Mouse (Mus musculus): ENCODE measurements at regions not wholly inside any gene's neighbourhood (a gene's known extent, or its start where the extent isn't known, plus 50 kb on each side); places are given as distances from the start of the nearest gene placed in this dataset.

DNA sequence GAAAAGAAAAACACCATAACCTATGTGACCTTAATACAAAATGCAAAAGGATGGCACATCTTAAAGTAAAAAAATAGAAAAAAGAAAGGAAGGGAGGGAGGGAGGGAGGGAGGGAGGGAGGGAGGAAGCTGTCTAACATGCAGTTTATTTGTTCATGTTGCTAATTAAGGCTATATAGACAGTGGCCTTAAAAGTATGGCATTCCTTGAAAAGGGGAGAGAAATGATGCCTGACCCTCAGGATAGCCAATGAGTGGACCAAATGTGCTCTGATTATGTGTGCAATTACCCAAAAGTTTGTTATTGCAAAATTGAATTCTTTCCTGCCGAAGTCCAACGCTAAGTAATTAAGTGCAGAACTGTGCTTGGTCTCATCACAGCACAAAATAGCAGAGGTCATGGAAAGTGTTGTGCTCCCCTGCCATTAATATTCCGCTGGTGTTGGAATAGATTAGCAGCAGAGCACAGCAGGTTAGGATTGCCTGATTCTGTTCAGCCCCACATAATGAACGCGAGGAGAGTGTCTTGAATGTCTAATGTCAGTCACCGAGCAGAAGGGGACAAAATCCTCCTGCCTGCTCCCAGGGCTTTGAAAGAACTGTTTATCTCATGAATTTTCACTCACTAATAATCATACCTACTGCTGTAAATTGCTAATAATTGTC, 531.7 kb upstream of the Mctp2 start:
- WGBS, result 63% methylated on average over 6 of the region's 6 CpGs
- no peak overlapping the region for H3K27ac ChIP-seq (ENCODE audit: low read length)
- H3K4me2 ChIP-seq (ENCODE audit: low read depth, low read length), result no peak overlapping the region
- H3K4me3 ChIP-seq (ENCODE audit: low read length), result no peak overlapping the region
- no peak overlapping the region for H3K9ac ChIP-seq (ENCODE audit: low read length)
- H3K36me3 ChIP-seq (ENCODE audit: control insufficient read depth, insufficient read depth), result no peaks in the 10 kb centered on the region
- H3K9me3 ChIP-seq (replicated peaks; ENCODE audit: control insufficient read depth, low read length), result 0 out of 2 replicates have a peak, but pooled peaks cover 3% of the 10 kb centered on the region
- no peaks in the 10 kb centered on the region for H3K27me3 ChIP-seq (ENCODE audit: control insufficient read depth, insufficient read depth, low read length)
- H3K4me1 ChIP-seq (ENCODE audit: control insufficient read depth, insufficient read depth, low read length), result no peaks in the 10 kb centered on the region
- no peak for ATAC-seq (replicated peaks; ENCODE audit: extremely low read depth, insufficient read depth, low FRiP score)

DNA sequence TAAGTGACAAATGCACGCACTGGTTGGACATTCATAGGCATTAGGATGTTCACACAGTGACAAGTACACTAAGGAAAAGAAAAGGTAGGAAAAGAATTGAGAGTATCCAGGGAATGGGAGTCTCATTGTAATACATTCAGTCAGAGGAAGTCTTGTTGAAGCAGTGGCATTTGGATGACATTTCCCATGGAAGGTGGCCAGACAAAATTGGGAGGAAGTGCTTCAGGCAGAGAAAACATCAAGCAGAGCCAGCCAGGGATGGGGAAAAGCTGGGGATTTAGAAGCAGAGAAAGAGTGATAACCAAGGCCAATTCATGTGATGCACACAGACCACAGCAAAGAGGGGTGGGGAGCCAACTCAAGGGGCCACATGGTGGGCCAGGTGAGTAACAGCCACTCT, 524.0 kb upstream of the Rgma start:
- no peaks in the 10 kb centered on the region for H3K27me3 ChIP-seq (ENCODE audit: control insufficient read depth, insufficient read depth, low read length)

DNA sequence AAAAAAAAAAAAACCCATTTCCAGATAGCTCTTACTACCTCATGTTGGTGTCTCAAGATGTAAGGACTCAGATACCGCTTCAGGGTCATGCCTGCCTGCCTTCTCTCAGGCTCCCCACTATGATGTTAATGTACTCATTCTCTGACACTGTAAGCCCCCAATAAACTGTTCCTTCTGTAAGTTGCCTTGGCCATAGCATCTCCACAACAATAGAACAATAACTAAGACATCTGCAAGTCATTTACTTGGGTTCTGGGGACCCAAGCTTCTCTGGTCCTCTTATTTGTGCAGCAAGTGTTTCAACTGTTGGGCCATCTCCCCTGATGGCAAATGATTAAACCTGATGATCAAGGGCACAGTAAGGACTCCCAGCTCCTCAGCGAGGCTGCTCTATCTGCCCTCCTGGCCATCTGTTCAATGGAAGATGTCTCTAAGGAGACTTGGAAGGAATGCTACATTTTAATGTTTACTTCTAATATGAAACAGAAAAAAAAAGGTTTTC, 520.8 kb upstream of the Rgma start:
- no peak for ATAC-seq (replicated peaks; ENCODE audit: extremely low read depth, insufficient read depth, low FRiP score)
- Histone ChIP-seq H3K4me3 (ENCODE audit: low read length) (no peak overlapping the region), H3K4me1 (ENCODE audit: control insufficient read depth, insufficient read depth, low read length) (no peaks in the 10 kb centered on the region), H3K27ac (ENCODE audit: low read length) (no peak overlapping the region), H3K9ac (ENCODE audit: low read length) (no peak overlapping the region), H3K27me3 (ENCODE audit: control insufficient read depth, insufficient read depth, low read length) (no peaks in the 10 kb centered on the region), H3K4me2 (ENCODE audit: low read depth, low read length) (no peak overlapping the region), H3K9me3 (replicated peaks; ENCODE audit: control insufficient read depth, low read length) (no peaks in the 10 kb centered on the region), H3K36me3 (ENCODE audit: control insufficient read depth, insufficient read depth) (no peaks in the 10 kb centered on the region)
- 85% methylated on average over 2 of the region's 2 CpGs for WGBS

More for the DNA sequence above, 524.0 kb upstream of the Rgma start:
- H3K4me3 ChIP-seq (ENCODE audit: low read length), result no peak overlapping the region
- ATAC-seq (replicated peaks; ENCODE audit: extremely low read depth, insufficient read depth, low FRiP score), result no peak
- H3K4me2 ChIP-seq (ENCODE audit: low read depth, low read length), result no peak overlapping the region
- no peaks in the 10 kb centered on the region for H3K9me3 ChIP-seq (replicated peaks; ENCODE audit: control insufficient read depth, low read length)
- no peaks in the 10 kb centered on the region for H3K36me3 ChIP-seq (ENCODE audit: control insufficient read depth, insufficient read depth)
- 94% methylated on average over 1 of the region's 1 CpGs for WGBS
- H3K27ac ChIP-seq (ENCODE audit: low read length), result no peak overlapping the region
- H3K4me1 ChIP-seq (ENCODE audit: control insufficient read depth, insufficient read depth, low read length), result no peaks in the 10 kb centered on the region
- H3K9ac ChIP-seq (ENCODE audit: low read length), result no peak overlapping the region

DNA sequence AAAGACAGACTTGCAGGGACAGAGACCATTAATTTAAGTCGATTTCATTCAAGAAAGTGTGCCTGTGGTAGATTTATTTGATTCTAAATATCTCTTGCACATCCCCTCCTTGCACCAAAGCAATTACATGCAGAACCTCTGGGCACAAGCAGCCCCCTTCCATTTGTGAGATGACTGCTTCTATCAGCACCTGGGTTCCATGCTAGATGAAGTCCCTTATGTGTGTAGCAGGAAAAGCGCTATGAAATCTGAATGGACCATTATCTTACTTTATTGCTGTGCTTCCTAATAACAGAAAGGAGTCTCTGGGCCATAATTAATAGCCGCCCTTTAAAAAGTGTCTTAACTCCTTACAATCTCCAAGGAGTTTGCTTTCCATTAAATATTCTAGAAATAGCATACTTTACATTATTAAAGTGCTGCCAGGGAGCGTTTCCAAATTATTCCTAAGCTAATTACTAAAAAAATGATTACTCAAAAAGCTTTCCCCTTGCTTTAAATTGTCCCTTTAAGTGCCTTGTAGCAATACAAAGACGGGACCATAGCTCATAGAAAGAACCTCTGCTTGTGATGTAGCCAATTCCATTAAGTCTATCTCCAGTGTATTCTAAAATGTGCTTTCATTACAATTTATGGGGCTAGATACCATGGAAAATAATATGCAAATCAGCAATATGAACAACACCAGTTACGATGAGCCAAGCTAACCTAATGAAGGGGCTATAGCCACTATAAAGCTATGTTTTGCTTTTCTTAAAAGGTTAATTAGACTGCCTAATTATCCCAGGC, 508.1 kb upstream of the Rgma start:
- Histone ChIP-seq H3K4me3 (ENCODE audit: low read length) (no peak overlapping the region), H3K27me3 (ENCODE audit: control insufficient read depth, insufficient read depth, low read length) (no peaks in the 10 kb centered on the region), H3K4me1 (ENCODE audit: control insufficient read depth, insufficient read depth, low read length) (no peaks in the 10 kb centered on the region), H3K9me3 (replicated peaks; ENCODE audit: control insufficient read depth, low read length) (no peaks in the 10 kb centered on the region), H3K36me3 (ENCODE audit: control insufficient read depth, insufficient read depth) (no peaks in the 10 kb centered on the region), H3K9ac (ENCODE audit: low read length) (no peak overlapping the region), H3K27ac (ENCODE audit: low read length) (no peak overlapping the region), H3K4me2 (ENCODE audit: low read depth, low read length) (no peak overlapping the region)
- WGBS, result 82% methylated on average over 6 of the region's 6 CpGs
- ATAC-seq (replicated peaks; ENCODE audit: extremely low read depth, insufficient read depth, low FRiP score), result no peak

DNA sequence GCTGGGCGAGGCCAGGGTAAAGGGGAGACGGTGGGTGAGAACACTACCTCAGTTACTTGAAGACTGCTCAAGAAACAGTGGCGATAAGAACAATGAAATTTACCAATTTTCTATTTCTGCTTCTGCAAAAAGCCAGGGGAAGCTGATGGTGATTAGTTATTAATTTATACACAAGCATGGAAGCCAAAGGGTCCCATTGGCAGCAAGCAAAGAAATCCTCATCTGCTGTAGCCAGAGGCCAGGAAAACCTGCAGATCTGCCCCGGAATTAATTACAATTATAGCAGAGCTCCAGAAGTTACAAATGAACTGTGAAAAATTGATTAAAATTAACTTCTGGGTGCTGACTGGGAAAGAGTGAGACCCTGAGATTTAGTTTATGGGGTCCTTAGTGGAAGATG, 506.2 kb upstream of the Rgma start:
- no peak overlapping the region for H3K27ac ChIP-seq (ENCODE audit: low read length)
- H3K36me3 ChIP-seq (ENCODE audit: control insufficient read depth, insufficient read depth), result no peaks in the 10 kb centered on the region
- no peak overlapping the region for H3K4me2 ChIP-seq (ENCODE audit: low read depth, low read length)
- H3K9me3 ChIP-seq (replicated peaks; ENCODE audit: control insufficient read depth, low read length), result no peaks in the 10 kb centered on the region
- WGBS, result 87% methylated on average over 4 of the region's 4 CpGs
- no peaks in the 10 kb centered on the region for H3K4me1 ChIP-seq (ENCODE audit: control insufficient read depth, insufficient read depth, low read length)
- no peak overlapping the region for H3K4me3 ChIP-seq (ENCODE audit: low read length)
- no peak overlapping the region for H3K9ac ChIP-seq (ENCODE audit: low read length)
- ATAC-seq (replicated peaks; ENCODE audit: extremely low read depth, insufficient read depth, low FRiP score), result no peak
- H3K27me3 ChIP-seq (ENCODE audit: control insufficient read depth, insufficient read depth, low read length), result no peaks in the 10 kb centered on the region

DNA sequence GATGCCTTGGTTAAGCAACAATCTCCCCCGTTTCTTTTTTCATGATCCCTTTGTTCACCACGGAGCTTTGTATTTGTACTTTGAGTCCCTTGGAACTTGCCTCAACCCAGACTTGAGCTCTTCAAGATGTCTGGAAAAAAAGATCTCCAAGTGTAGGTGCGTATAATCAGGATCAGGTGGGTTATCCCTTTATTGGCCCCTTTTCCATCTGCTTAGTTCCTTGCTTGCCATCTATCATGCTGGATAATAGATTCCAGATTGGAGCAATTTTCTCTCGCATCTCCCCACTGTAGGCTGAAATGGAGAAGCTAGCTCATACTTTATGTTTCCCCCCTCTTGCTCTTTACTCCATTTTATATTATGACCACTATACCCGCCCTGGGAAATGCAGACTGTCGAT, 474.5 kb upstream of the Rgma start:
- H3K36me3 ChIP-seq (ENCODE audit: control insufficient read depth, insufficient read depth), result no peaks in the 10 kb centered on the region
- WGBS, result 69% methylated on average over 6 of the region's 6 CpGs
- H3K27ac ChIP-seq (ENCODE audit: low read length), result no peak overlapping the region
- H3K4me3 ChIP-seq (ENCODE audit: low read length), result no peak overlapping the region
- no peak overlapping the region for H3K4me2 ChIP-seq (ENCODE audit: low read depth, low read length)
- H3K9ac ChIP-seq (ENCODE audit: low read length), result no peak overlapping the region
- no peaks in the 10 kb centered on the region for H3K4me1 ChIP-seq (ENCODE audit: control insufficient read depth, insufficient read depth, low read length)
- no peaks in the 10 kb centered on the region for H3K27me3 ChIP-seq (ENCODE audit: control insufficient read depth, insufficient read depth, low read length)
- H3K9me3 ChIP-seq (replicated peaks; ENCODE audit: control insufficient read depth, low read length), result no peaks in the 10 kb centered on the region
- ATAC-seq (replicated peaks; ENCODE audit: extremely low read depth, insufficient read depth, low FRiP score), result no peak

DNA sequence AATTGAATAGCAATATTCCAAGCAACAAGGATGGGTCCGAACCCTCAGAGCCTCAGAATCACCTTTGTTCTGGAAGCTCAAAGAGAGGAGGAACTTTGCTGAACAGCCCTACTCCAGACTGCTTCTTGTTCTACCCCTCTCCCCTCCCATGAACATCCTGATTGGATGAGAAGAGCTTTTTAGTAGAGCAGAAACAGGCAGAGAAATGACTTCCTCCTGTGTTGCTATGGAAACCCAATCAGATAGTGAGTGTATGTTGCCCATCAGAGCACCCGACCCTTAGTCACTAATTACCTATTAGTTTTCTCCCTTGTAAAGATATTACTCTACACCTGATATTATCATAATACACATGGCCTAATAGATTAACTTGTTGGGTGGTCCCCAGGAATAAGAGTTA, 469.4 kb upstream of the Rgma start:
- no peak overlapping the region for H3K27ac ChIP-seq (ENCODE audit: low read length)
- no peaks in the 10 kb centered on the region for H3K4me1 ChIP-seq (ENCODE audit: control insufficient read depth, insufficient read depth, low read length)
- H3K9me3 ChIP-seq (replicated peaks; ENCODE audit: control insufficient read depth, low read length), result no peaks in the 10 kb centered on the region
- no peak overlapping the region for H3K9ac ChIP-seq (ENCODE audit: low read length)
- no peak overlapping the region for H3K4me2 ChIP-seq (ENCODE audit: low read depth, low read length)
- no peak overlapping the region for H3K4me3 ChIP-seq (ENCODE audit: low read length)
- 56% methylated on average over 2 of the region's 2 CpGs for WGBS
- H3K36me3 ChIP-seq (ENCODE audit: control insufficient read depth, insufficient read depth), result no peaks in the 10 kb centered on the region
- no peaks in the 10 kb centered on the region for H3K27me3 ChIP-seq (ENCODE audit: control insufficient read depth, insufficient read depth, low read length)
- no peak for ATAC-seq (replicated peaks; ENCODE audit: extremely low read depth, insufficient read depth, low FRiP score)

DNA sequence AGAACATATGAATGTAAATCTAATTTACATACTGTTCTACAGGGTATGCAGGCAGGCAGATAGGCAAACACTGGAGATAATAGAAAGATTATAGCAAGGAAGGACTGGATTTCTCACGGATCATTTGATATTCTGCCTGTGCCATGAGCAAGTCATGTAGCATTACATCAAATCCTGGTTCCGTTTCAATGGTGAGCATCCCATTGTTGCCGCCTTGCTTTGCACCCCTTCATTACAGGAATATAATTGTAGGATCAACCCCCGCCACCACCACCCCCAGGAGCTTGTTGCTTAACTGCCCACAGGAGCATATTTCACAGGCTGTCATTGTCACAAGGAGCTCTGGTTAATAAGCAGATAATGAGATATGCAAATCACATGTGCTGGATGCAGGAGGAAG, 468.8 kb upstream of the Rgma start:
- Histone ChIP-seq H3K4me2 (ENCODE audit: low read depth, low read length) (no peak overlapping the region), H3K27me3 (ENCODE audit: control insufficient read depth, insufficient read depth, low read length) (no peaks in the 10 kb centered on the region), H3K9ac (ENCODE audit: low read length) (no peak overlapping the region), H3K4me3 (ENCODE audit: low read length) (no peak overlapping the region), H3K4me1 (ENCODE audit: control insufficient read depth, insufficient read depth, low read length) (no peaks in the 10 kb centered on the region), H3K9me3 (replicated peaks; ENCODE audit: control insufficient read depth, low read length) (no peaks in the 10 kb centered on the region), H3K36me3 (ENCODE audit: control insufficient read depth, insufficient read depth) (no peaks in the 10 kb centered on the region), H3K27ac (ENCODE audit: low read length) (no peak overlapping the region)
- 82% methylated on average over 4 of the region's 4 CpGs for WGBS
- ATAC-seq (replicated peaks; ENCODE audit: extremely low read depth, insufficient read depth, low FRiP score), result no peak

DNA sequence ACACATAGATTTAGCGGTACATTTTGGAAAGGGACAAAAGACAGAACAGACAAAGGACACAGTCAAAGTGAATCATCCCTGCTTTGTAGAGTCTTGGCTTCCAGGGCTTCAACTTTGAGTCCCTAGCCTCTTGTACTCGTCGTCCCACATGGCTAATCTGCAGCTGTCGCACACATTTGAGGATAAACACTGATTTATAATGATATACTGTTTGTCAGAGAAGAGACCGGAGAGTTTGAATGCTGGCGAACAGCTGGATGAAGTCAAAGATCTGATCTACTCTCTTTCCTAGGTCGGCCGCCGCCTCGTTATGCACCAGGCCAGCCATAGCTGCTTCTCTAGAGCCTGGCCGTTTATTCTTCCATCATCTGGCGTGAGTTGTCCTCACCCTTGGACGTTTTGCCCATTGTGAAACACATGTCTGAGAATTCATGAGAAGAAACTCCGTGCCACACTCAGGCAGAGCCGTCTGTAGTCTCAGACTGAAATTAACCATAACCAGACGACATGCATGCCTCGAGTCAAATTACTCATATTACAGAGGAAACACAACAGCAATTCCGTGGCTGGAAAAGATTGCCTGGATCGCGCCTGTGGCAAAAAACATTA, 448.4 kb upstream of the Rgma start:
- Histone ChIP-seq H3K27ac (ENCODE audit: low read length) (no peak overlapping the region), H3K4me2 (ENCODE audit: low read depth, low read length) (no peak overlapping the region), H3K9ac (ENCODE audit: low read length) (no peak overlapping the region), H3K36me3 (ENCODE audit: control insufficient read depth, insufficient read depth) (no peaks in the 10 kb centered on the region), H3K4me1 (ENCODE audit: control insufficient read depth, insufficient read depth, low read length) (no peaks in the 10 kb centered on the region), H3K4me3 (ENCODE audit: low read length) (no peak overlapping the region), H3K27me3 (ENCODE audit: control insufficient read depth, insufficient read depth, low read length) (no peaks in the 10 kb centered on the region), H3K9me3 (replicated peaks; ENCODE audit: control insufficient read depth, low read length) (no peaks in the 10 kb centered on the region)
- no peak for ATAC-seq (replicated peaks; ENCODE audit: extremely low read depth, insufficient read depth, low FRiP score)
- WGBS, result 78% methylated on average over 20 of the region's 20 CpGs
